Mouse (Mus musculus): ENCODE measurements around the gene Galm.
"Not testable (repeated sequence)": the region's sequence is repeated elsewhere in the genome, so short reads cannot be mapped to it uniquely, and the experiment has no call there.

Gene Galm

DNA sequence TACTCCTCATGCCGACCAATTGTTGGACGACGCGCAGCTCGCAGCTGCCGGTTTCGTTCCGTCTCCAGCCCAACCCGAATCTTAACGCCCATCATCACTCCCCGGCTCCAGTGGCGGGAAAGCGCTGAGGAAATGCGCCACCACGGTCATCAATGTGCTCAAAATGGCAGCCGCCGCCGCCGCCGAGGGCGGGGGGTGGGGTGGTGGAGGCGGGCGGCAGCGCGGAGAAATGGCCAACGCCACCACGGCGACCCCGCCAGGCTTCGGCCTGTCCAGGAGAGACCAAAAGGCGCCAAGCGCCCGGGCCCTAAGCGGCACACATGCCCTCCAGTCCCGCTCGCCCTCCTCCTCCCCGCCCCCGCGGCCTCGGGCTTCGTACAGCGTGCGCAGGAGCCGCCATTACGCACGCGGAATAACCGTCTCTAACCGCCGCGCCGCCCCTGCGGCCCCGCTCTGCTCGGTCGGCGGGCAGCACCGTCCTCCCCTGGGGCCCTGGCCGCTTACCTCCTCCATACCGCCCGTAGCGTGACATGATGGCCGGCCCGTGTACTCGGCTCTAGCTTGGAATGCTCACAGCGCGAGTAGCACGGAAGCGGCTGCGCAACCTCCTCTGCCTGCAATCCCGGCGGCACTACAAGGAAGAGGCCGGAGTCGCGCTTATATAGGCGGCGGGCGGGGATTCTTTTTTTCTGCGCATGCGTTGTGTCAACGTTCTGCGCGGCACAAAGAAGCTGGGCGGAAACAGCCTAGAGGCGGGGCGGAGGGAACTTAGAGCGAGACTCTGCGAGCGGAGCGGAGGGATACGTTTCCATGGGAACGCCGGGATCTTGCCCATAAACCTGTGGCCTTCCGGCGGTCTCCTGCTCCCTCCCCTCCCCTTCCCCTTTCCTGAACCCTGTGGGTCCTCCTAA, 79.7 kb downstream of the Galm start, which contains the start of the genes Srsf7 and Ttc39d:
Gene Srsf7 (minus strand): TSS at position 637 of the 911 bp plus-strand sequence.
Gene Ttc39d (plus strand): TSS at position 790 of the 911 bp plus-strand sequence.
- peak; percentile 97 to 99 for DNase-seq (ENCODE audit: low spot score in 2 of 2)

DNA sequence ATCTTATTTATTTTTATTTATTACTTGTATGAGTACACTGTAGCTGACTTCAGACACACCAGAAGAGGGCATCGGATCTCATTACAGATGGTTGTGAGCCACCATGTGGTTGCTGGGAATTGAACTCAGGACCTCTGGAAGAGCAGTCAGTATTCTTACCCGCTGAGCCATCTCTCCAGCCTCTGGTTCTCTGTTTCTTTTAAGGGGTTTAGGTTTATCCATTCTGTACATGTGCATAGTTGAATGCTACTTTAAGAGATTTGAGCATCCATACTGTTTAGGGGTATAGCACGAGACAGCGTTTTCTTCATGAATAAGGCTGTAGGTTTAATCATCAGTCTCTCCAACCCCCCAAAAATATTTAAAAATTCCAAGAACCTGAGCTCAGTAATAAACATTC, 86.7 kb downstream of the Galm start:
- DNase-seq (ENCODE audit: low spot score in 2 of 2): not testable (repeated sequence)

DNA sequence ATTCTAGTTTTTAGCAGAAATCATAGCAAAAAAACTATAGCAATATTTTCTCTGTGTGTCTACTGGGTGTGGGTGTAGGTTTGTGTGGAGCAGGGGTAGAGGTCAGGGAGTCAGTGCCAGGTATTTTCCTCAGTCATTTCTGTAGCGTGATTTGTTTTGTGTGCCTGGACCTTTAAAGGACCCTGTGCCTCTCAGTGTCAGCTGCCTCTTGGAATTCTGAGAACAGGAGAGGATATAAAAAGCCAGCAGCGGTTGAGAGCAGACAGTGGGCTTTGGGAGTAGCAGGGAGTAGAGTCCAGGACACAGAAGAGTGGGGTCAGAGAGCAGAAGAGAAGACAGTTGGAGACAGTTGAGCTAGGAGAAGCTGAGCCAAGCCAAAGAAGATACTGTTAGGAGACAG, 92.9 kb downstream of the Galm start:
- no peak for DNase-seq (ENCODE audit: low spot score in 2 of 2)

DNA sequence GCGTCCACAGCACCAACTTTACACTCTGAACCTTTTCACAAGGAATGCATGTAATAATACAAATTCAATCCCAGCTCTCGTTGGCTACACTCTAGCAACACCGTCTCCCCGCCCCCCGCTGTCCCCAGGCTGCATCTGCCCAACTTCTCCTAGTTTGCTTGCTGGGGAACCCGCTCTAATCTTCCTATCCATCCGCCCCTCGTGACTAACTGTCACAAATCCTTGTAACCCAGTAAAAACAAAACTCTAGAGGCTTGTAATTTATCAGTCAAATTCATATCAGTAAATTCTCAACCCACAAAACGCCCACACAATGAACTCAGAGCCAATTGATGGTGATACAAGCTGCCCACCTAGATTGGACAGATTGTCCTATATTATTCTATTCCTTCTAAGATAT, 93.9 kb downstream of the Galm start:
- no peak for DNase-seq (ENCODE audit: low spot score in 2 of 2)

DNA sequence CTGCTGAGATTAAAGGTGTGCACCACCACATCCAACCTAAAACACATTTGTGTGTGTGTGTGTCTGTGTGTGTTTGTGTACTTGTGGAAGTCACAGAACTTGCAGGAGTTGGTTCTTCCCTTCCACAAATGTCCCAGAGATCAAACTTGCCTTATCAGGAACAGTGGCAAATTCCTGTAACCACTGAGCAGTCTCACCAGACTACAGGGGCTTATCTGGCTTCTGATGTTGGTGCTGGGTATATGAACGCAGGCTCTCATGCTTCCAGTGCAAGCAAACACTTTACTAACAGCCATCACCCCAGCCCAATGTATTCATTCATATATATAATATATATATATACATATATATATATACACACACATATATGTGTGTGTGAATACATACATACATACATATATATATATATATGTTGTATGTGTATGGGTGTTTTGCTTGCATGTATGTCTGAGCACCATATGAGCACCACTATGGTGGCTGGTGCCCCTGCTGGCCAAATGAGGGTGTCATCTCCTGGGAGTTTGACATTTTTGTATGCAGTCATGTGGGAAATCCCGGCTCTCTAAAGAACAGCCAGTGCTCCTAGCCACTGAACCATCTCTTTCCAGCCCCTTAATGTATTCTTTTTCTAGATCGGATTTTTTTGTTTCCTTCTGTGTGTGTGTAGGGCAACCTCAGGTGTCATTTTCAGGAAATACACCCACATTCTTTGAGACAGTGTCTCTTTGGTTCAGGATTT, 94.8 kb downstream of the Galm start:
- DNase-seq (ENCODE audit: low spot score in 2 of 2): no peak

DNA sequence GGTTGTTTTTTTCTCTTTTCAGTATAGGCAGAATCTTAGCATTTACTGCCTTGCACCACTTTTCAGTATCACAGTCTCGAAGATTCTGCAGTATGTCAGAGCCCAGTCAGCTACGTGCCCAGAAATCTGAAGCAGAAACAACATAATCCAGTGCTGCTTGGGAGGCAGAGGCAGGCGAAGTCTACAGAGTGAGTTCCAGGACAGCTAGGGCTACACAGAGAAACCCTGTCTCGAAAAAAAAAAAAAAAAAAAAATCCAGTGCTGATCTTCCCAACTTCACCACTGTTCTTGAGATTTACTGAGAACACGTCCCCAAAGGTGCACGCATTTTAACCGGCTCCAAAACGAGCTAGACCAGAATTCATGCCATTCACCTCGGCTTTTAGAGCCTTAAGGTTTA, 96.6 kb downstream of the Galm start:
- no peak for DNase-seq (ENCODE audit: low spot score in 2 of 2)

DNA sequence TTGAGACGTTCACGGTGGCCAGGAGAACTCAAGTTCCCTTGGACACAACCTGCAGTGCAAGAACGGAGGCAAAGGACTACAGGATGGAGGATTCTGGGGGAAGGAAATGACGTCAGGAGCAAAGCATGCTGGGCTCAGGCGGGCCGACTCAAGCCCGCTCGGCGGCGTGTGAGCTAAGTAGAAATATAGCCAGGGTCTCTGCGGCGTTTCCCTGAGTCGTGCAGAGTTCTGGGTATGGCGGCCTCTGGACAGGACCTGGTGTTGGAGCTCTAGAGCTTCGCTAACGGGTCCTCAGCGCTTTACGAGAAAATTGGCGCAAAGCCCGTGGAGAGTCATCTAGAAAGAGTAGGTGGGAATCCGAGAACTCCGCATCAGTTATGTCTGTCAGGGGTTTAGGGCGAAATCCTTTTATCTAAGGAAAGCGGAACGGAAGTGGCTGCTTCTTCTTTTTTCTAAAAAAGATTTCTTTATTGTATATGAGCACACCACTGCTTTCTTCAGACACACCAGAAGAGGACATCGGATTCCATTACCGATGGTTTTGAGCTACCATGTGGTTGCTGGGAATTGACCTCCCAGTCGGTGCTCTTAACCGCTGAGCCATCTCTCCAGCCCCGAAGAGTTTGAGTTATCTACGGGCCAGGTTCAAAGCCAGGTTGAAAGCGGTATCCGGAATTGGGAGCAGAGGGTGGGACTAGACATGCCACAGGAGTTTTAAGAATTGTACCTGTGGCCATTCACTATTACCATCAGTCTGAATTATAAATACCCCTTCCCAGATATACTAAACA, 97.2 kb downstream of the Galm start, which contains the start of gene Gemin6:
Gene Gemin6 (plus strand): TSS at position 116 of the 791 bp plus-strand sequence.
- peak; percentile 64 to 82 for DNase-seq (ENCODE audit: low spot score in 2 of 2)

DNA sequence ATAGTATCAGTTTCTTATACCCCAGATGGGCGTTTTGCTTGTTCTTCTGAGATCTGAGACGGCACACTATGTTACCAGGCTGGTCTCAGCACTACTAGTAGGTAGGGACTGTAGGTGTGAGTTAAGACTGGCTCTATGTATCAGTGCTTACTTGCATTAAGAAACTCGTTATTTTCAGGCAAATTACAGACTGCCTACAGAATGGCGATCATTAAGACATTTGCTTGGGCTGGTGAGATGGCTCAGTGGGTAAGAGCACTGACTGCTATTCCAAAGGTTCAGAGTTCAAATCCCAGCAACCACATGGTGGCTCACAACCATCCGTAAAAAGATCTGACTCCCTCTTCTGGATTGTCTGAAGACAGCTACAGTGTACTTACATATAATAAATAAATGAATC, 97.9 kb downstream of the Galm start:
- DNase-seq (ENCODE audit: low spot score in 2 of 2): not testable (repeated sequence)

DNA sequence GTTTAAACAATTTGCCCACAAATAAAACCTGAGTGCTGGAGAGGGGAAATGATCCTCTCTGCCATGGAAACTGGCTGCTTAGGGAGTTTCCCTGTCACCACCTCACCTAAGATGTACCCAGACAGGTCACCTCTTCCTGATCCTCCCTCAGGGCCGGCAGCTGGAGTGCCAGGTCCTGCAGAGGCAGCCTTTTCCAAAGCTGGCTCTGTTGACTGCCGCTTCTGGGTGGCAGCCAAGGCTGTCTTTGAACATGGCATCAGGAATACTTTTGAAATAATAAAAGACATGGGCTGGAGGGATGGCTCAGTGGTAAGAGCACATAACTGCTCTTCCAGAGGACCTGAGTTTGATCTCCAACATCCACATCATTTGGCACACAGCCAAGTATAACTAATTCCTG, 102.1 kb downstream of the Galm start:
- DNase-seq (ENCODE audit: low spot score in 2 of 2): no peak

DNA sequence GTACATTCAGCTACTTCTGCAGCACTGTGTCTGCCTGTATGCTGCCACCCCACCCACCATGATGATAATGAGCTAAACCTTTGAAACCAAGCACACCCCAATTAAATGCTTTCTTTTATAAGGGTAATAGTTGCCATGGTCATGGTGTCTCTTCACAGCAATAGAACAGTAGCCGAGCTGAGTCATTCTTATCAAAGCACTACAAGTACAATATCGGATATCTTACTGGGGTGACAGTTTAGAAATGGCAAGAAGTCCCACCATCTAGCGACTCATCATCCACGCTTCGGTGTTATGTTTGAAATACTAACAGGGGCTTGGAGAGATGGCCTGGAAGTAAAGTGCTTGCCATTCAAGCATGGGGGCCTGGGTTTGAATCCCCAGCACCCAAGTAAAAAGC, 106.6 kb downstream of the Galm start:
- DNase-seq (ENCODE audit: low spot score in 2 of 2): no peak

DNA sequence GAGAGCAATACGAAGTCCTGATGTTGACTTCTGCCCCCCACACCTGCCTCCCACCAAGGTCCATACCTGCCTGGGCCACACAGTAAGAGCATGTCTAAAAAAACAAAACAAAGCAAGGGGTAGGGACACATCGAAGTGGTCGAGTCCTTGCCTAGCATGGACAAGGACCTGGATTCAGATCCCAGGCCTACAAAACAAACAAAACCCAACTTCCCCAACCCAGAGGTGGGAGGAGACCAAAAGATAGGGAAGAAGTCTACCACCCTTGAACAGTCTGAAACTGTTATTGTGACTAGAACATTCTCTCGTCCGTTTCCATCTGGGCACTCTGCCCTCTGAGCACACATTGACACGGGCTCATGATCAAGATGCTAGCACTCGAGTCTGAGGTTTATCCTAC, 107.1 kb downstream of the Galm start:
- DNase-seq (ENCODE audit: low spot score in 2 of 2): no peak

Measured in urinary bladder, adult 18-20 months (tissue).